Mouse (Mus musculus) erythroblast, embryonic 14.5 days (primary cell): ENCODE data around the gene Fam210b.

ENCODE experiments used
- GATA1 ChIP-seq: IDR thresholded peaks from 2 replicates; pipeline ENCODE4 v1.6.1; 2012; ENCODE audit warnings: low read length, inconsistent platforms, mixed read lengths
- TAL1 ChIP-seq: IDR thresholded peaks from 3 replicates; pipeline ENCODE4 v1.6.1; 2012; ENCODE audit warnings: low read length, inconsistent platforms, mixed read lengths

DNA sequence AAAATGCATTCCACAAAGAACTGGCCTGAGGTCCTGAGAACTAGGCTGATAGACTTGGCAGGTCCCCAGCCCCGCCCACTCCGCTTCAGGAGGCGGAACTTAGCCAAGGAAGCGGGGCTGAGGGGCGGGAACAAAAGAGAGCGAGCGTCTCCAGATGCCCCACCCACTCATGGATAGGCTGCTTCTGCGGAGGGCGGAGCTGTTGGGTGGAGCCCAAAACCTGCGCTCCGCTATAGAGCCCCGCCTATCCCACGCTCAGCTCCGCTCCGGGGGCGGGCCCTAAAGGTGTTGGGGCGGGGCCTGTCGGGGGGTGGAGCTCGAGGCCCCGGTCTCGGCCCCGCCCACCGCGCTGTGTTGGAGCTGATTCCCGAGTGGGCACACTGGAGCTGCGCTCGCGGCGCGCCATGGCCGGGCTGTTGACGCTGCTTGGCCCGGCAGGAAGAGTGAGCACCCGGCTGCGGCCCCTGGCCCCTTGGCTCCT, at the start of gene Fam210b:
- TF ChIP-seq TAL1 = no peak
- no peak for TF ChIP-seq GATA1
